Mouse (Mus musculus) lung, adult 2 months (tissue): ENCODE results near the gene Txnrd1. TPM values are rescaled to one million over a fixed set of nuclear protein-coding genes. Genes with fewer than 3 reads are reported as not detected.

Source experiments
- DNase-seq: peaks from one replicate; pipeline ENCODE4 v3.0.0; 2022
- H3K4me1 ChIP-seq: fragments of 200-500 bp; 2 replicates; pipeline ENCODE4 v1.6.1; 2011; ENCODE audit warnings: low read length; ENCODE audit not compliant: control insufficient read depth, insufficient read depth
- H3K4me3 ChIP-seq: fragments of 200-500 bp; replicated peaks from 2 replicates; pipeline ENCODE3; 2011; ENCODE audit warnings: low read depth, mild to moderate bottlenecking, control low read depth, low read length; ENCODE audit errors: extremely low read depth
- CTCF ChIP-seq: fragments of 200-500 bp; IDR thresholded peaks from 2 replicates; pipeline ENCODE4 v1.5.1; 2011; ENCODE audit warnings: mild to moderate bottlenecking, low read length, control low read depth; ENCODE audit not compliant: insufficient read depth
- POLR2A ChIP-seq: fragments of 200-500 bp; IDR thresholded peaks from 2 replicates; pipeline ENCODE4 v1.6.1; 2011; ENCODE audit warnings: low read depth, mild to moderate bottlenecking, control low read depth, low read length, borderline replicate concordance; ENCODE audit errors: extremely low read depth
- WGBS: fragments of 180-500 bp; shearing (Covaris S2); methylation state at CpG from one replicate; pipeline ENCODE4 v1.1.7; 2018; 5-methylcytosine and 5-hydroxymethylcytosine counted together
- polyA plus RNA-seq: library from polyadenylated mRNA; depleted of rRNA; stranded (reverse); fragments of >200 nt; gene quantifications from 2 replicates; pipeline ENCODE4 v1.2.3, GENCODE M21; 2012; rRNA removed

Txnrd1 gene
- polyA plus RNA-seq, 1 experiment: 35.6 TPM

DNA sequence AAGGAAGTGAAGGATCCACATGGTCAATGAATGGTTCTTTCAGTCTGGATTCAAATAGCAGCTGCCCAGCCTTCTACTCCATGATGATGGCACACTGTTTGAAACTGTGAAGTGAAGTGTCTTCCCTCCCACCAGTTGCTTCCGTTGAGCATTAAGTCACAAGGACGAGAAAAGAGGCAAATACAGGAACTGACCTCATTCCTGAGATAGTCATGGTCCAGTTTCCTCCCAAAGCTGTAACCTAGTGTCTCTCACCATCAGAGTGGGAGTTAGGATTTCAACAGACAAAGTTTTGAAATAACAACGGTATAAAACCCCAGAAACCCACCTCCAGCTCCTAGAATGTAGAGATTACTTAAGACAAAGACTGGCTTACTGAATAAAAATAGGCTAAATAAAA lies 89.8 kb downstream of the Txnrd1 start:
- no peak for DNase-seq
- no peaks in the 10 kb centered on the region for H3K4me1 ChIP-seq
- no peak for TF ChIP-seq POLR2A
- no peak for TF ChIP-seq CTCF
- no peak overlapping the region for H3K4me3 ChIP-seq
- 36% methylated on average over 3 of the region's 3 CpGs for WGBS

DNA sequence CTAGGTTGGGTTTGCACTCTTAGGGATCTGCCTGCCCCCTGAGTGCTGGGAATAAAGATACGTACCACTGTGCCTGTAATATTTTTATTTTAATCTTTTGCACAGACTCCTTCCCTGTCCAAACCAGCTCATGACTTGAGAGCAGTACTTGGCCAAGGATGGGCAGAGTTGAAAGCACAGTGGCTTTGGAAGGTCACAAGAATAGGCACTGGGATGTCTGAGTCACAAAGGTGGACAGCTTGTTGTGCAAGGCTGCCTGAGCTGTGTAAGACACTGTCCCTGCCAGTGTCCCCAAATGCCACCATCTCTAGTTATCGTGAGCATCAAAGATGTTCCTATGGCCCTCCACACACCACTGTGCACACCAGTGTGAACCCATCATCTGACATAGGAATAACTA lies 91.0 kb downstream of the Txnrd1 start:
- no peak for TF ChIP-seq CTCF
- no peak for TF ChIP-seq POLR2A
- 97% methylated on average over 2 of the region's 2 CpGs for WGBS
- DNase-seq: no peak
- no peaks in the 10 kb centered on the region for H3K4me1 ChIP-seq
- H3K4me3 ChIP-seq: no peak overlapping the region

DNA sequence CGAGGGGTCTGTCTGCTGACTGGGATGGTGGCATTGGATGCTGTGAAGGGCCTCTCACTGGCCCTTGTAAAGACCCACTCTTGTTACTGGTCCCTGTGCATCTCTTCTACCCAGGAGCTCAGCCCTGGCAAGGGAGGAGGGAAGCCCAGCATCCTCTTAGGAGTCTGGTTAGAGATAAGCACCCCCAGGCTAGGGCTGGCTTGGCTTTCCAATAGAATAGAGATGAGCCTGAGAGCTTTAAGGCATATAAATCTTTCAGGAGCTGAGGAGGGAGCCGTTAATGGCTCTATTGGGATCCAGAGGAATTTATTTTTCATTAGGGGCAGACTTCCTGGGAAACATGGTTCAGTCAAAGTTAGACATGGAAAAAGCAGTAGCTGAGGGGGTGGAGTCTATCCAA lies 91.9 kb downstream of the Txnrd1 start:
- TF ChIP-seq POLR2A: no peak
- no peak for TF ChIP-seq CTCF
- Histone ChIP-seq H3K4me3 (no peak overlapping the region), H3K4me1 (no peaks in the 10 kb centered on the region)
- no peak for DNase-seq
- WGBS: 84% methylated on average over 2 of the region's 2 CpGs

DNA sequence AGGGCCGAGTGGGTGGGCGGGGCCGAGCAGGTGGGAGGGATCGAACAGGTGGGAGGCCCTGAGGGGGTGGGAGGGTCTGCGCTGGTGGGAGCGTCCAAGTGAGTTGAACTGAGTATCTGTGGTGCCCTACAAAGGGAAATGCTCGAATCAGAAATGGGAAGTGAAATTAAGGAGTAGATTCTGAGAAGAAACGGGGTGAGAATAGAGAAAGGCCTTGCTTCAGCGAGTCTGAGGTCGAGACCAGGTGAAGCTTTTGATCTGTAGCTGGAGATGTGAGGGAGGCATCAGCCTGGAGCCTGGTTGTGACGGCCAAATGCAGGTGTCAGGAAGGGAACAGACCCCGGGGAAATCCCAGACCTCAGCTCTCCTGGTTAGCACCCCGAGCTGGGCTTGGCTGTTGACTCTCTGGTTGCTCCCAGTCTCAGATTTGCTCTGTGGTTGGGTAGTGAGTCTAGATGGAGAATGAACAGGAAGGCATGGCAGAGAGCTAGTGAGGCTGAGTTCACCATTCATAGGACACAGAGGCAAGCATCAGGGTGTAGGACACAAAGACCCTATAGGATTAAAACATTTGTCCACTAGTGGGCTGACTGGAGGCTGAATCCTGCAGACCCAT lies 101.4 kb downstream of the Txnrd1 start:
- WGBS: 69% methylated on average over 13 of the region's 13 CpGs
- DNase-seq: no peak
- no peak overlapping the region for H3K4me3 ChIP-seq
- H3K4me1 ChIP-seq: no peaks in the 10 kb centered on the region
- TF ChIP-seq CTCF (no peak), POLR2A (no peak)

DNA sequence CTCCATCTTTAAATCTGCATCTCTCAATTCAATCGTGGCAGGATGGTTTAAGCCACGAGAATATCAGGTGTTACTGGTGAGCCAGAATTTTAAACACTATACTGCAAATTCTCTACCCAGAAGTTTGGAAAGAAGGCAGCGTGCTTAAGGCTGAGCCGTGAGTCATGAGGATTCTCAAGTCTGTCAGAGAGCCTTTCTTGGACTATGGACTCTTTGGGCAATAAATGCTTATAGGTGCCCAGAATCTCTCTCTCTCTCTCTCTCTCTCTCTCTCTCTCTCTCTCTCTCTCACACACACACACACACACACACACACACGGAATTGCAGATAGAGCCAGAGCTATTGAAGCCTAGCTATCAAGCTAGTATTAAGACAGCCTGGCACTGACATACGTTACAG lies 102.0 kb downstream of the Txnrd1 start:
- Histone ChIP-seq H3K4me3 (no peak overlapping the region), H3K4me1 (no peaks in the 10 kb centered on the region)
- whole genome bisulfite sequencing: 80% methylated on average over 6 of the region's 6 CpGs
- no peak for TF ChIP-seq POLR2A
- DNase-seq: no peak

Other genes with a start within 250 kb of the Txnrd1 start
- 22.3 and 37.2 TPM in 2 replicates for gene 1190007I07Rik, start 210.7 kb upstream of the Txnrd1 start, polyA plus RNA-seq
- 13.6 and 20.5 TPM in 2 replicates for gene Tdg, start 204.1 kb upstream of the Txnrd1 start, polyA plus RNA-seq
- 4.4 and 5.5 TPM in 2 replicates for gene Glt8d2, start 143.3 kb upstream of the Txnrd1 start, polyA plus RNA-seq
- gene Hcfc2, start 137.8 kb upstream of the Txnrd1 start, polyA plus RNA-seq: 6.9 and 9.3 TPM in 2 replicates
- 5.6 and 7.1 TPM in 2 replicates for gene Nfyb, start 69.8 kb upstream of the Txnrd1 start, polyA plus RNA-seq
- 0.28 and 0.37 TPM in 2 replicates for gene Eid3, start 32.7 kb downstream of the Txnrd1 start, polyA plus RNA-seq
- 12.6 and 15.7 TPM in 2 replicates for gene Chst11, start 151.5 kb downstream of the Txnrd1 start, polyA plus RNA-seq